Mouse (Mus musculus) macrophage (primary cell): ENCODE results near the gene Armc3. TPM values are rescaled to one million over a fixed set of nuclear protein-coding genes. Genes with fewer than 3 reads are reported as not detected.
A peak's percentile ranks its signal among the peaks of the same experiment; 100 is the strongest.
"Not testable (repeated sequence)": the region's sequence is repeated elsewhere in the genome, so short reads cannot be mapped to it uniquely, and the experiment has no call there.

Source experiments
- H3K27ac ChIP-seq: fragments of 350-480 bp; formaldehyde crosslinking; 2 replicates; pipeline ENCODE4 v1.9.0; 2021
- H3K36me3 ChIP-seq: fragments of 350-480 bp; formaldehyde crosslinking; 2 replicates; pipeline ENCODE4 v1.9.0; 2021; ENCODE audit errors: inconsistent target
- H3K4me3 ChIP-seq: fragments of 350-480 bp; formaldehyde crosslinking; 2 replicates; pipeline ENCODE4 v1.9.0; 2021; ENCODE audit errors: inconsistent target
- H3K79me2 ChIP-seq: fragments of 350-480 bp; formaldehyde crosslinking; 2 replicates; pipeline ENCODE4 v1.9.0; 2021; ENCODE audit errors: inconsistent target
- WGBS: methylation state at CpG from one replicate; pipeline ENCODE4 v1.1.7; 2026; ENCODE audit warnings: inconsistent platforms; ENCODE audit not compliant: missing documents; 5-methylcytosine and 5-hydroxymethylcytosine counted together
- polyA plus RNA-seq: library from polyadenylated mRNA; stranded (reverse); fragments of 250-400 nt; gene quantifications from 3 replicates; pipeline ENCODE4 v1.2.4, GENCODE M21; 2018; ENCODE audit warnings: inconsistent platforms

The Armc3 gene
- polyA plus RNA-seq, 1 experiment from 2014 or later = 0.13 TPM

- H3K27ac ChIP-seq = no peak overlapping the region
- 76% methylated on average over 3 of the region's 3 CpGs for WGBS
- H3K79me2 ChIP-seq = no peaks in the 10 kb centered on the region
- no peaks in the 10 kb centered on the region for H3K36me3 ChIP-seq
- H3K4me3 ChIP-seq = no peak overlapping the region
Observed at GRCm38 (mm10) chr2:19255037-19255436, 55.9 kb downstream of the Armc3 start.

DNA sequence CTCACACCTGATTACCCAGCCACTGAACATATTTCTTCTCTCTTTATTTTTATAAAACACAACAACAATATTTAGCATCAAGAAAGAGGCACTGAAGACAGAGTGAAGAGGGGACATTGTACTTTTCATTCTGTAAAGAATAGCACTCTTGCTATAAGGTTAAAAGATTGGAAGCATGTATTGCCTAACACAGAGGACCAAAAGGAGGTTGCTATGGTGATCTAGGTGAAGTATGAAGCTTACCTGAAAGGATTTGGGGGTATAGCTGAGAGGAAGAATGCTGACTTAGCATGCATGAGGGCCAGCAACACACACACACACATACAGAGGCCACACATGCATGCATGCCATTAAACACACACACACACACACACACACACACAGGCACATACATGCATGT, 58.2 kb downstream of the Armc3 start:
- Histone ChIP-seq H3K27ac (no peak overlapping the region), H3K79me2 (no peaks in the 10 kb centered on the region), H3K36me3 (no peaks in the 10 kb centered on the region), H3K4me3 (no peak overlapping the region)

DNA sequence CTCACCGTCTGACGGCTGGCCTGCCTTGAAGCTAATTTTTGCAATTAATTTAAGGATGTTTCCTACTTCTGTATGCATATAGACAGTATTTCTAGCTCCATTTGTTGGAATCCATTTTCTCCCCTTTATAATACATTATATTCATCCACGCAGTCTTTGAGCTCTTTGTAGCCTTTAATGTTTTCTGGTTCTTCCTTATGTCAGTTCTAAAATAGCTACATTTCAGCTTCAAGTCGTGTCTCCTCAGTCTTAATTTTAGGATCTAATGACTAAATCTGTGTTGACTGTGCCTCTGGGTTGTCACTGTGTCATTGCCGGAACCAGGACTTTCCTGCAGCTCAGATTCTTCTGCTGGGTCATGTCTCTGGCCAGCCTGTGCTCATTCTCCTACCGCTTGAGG, 61.3 kb downstream of the Armc3 start:
- WGBS = 84% methylated on average over 6 of the region's 6 CpGs
- Histone ChIP-seq H3K79me2 (no peaks in the 10 kb centered on the region), H3K36me3 (no peaks in the 10 kb centered on the region), H3K4me3 (no peak overlapping the region), H3K27ac (no peak overlapping the region)

GRCm38 (mm10) chr2:19263375-19263774, 64.3 kb downstream of the Armc3 start:
- no peak overlapping the region for H3K4me3 ChIP-seq
- H3K79me2 ChIP-seq = no peaks in the 10 kb centered on the region
- no peaks in the 10 kb centered on the region for H3K36me3 ChIP-seq
- H3K27ac ChIP-seq = no peak overlapping the region
- WGBS = 58% methylated on average over 5 of the region's 5 CpGs

DNA sequence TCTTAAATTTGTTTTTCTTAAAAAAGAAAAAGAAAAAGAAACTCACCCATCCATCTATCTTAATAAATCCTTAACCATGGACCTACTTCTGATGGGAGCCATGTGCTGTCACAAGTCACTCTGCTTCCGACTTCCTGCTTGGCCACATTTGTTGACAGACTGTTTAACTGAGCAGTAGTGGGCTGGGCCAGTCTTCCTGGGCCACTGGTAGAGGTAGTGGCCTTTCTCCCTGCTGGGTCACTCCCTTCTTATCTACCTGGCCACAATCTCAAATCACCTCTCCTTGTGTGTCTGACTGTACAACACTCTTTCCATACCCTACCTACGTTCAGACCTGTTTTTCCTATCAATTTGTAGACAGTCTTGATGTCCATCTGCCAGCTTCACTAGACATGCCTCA, 66.7 kb downstream of the Armc3 start:
- 88% methylated on average over 2 of the region's 2 CpGs for WGBS
- H3K4me3 ChIP-seq = no peak overlapping the region
- H3K36me3 ChIP-seq = no peaks in the 10 kb centered on the region
- H3K79me2 ChIP-seq = no peaks in the 10 kb centered on the region
- no peak overlapping the region for H3K27ac ChIP-seq

GRCm38 (mm10) chr2:19267396-19267795, 68.3 kb downstream of the Armc3 start:
- no peaks in the 10 kb centered on the region for H3K36me3 ChIP-seq
- H3K27ac ChIP-seq = no peak overlapping the region
- H3K79me2 ChIP-seq = no peaks in the 10 kb centered on the region
- WGBS = 71% methylated on average over 2 of the region's 2 CpGs
- no peak overlapping the region for H3K4me3 ChIP-seq

- no peaks in the 10 kb centered on the region for H3K79me2 ChIP-seq
- H3K36me3 ChIP-seq = no peaks in the 10 kb centered on the region
- no peak overlapping the region for H3K4me3 ChIP-seq
- WGBS = 68% methylated on average over 5 of the region's 5 CpGs
- no peak overlapping the region for H3K27ac ChIP-seq
Observed at GRCm38 (mm10) chr2:19269955-19270354, 70.9 kb downstream of the Armc3 start.

DNA sequence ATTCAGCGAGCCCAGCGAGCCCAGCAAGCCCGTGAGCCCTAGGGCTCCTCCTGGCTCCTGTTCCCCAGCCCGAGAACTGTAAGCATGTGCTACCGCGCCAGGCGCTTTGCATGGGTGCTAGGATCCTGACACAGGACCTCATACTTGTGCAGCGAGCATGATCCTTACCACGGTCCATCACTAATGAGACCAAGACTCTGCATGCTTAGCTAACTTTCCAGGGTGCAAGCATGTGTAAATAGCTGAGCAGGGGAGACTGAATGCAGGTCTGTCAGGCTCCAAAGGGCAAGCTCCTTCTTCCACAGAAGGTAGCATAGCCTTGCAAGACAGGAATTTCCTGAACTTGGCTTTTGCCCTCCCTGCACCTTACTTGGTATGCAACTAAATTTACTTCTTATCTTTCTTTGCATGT, 71.6 kb downstream of the Armc3 start:
- Histone ChIP-seq H3K79me2 (no peaks in the 10 kb centered on the region), H3K27ac (no peak overlapping the region), H3K4me3 (no peak overlapping the region), H3K36me3 (no peaks in the 10 kb centered on the region)
- 96% methylated on average over 9 of the region's 9 CpGs for WGBS

- H3K27ac ChIP-seq = no peak overlapping the region
- no peak overlapping the region for H3K4me3 ChIP-seq
- H3K79me2 ChIP-seq = no peaks in the 10 kb centered on the region
- 33% methylated on average over 2 of the region's 2 CpGs for WGBS
- no peaks in the 10 kb centered on the region for H3K36me3 ChIP-seq
Observed at GRCm38 (mm10) chr2:19274583-19274982, 75.5 kb downstream of the Armc3 start.

DNA sequence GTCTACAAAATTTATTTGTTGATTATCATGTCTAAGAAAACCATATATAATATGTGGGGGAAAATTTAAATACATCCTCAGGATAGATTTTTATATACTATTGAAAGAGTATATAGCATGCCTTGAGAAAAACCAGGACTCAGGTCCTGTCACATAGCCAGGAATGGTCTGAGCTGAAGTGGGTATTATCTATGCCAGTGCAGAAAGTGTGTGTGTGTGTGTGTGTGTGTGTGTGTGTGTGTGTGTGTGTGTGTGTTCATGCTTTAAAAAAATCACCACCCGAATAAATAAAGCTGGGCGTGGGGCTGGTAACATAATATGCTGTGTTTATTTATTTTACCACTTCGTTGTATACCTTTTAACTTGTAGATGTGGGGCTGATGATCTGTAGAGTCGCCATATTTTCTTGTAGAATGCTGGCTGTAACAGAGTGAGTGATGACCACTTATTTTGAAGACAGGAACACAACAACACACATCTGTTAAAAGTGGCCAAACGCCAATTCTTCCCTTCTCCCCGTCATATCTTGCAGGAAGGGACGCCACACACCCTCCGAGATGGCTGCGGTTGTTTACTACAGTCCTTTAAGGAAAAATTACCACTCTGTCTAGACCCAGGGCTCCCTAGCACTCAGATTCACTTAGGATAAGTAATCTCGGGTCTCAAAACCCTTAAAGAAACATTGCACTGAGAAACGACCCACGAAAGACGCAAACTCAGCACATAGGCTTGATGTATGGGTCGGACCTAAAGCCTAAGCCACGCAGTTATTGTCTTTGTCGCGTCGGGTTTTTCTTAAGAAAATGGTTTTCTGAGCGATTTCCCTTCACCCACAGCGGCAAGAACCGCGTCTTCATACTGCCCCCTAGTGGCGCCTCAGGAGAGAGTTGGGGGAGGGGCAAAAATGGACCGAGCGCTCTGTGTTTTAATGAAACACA, 76.8 kb downstream of the Armc3 start:
- Histone ChIP-seq H3K79me2 (no peaks in the 10 kb centered on the region), H3K4me3 (peak overlapping the region; percentile 26), H3K36me3 (no peaks in the 10 kb centered on the region), H3K27ac (peak overlapping the region; percentile 48)
- WGBS = 9% methylated on average over 25 of the region's 25 CpGs

GRCm38 (mm10) chr2:19280331-19280730, 81.2 kb downstream of the Armc3 start:
- no peaks in the 10 kb centered on the region for H3K79me2 ChIP-seq
- H3K27ac ChIP-seq = no peak overlapping the region
- H3K36me3 ChIP-seq = no peaks in the 10 kb centered on the region
- H3K4me3 ChIP-seq = no peak overlapping the region
- WGBS = 85% methylated on average over 11 of the region's 11 CpGs

- Histone ChIP-seq H3K79me2 (no peaks in the 10 kb centered on the region), H3K27ac (no peak overlapping the region), H3K4me3 (no peak overlapping the region), H3K36me3 (no peaks in the 10 kb centered on the region)
- 82% methylated on average over 3 of the region's 3 CpGs for WGBS
Observed at GRCm38 (mm10) chr2:19292366-19292765, 93.3 kb downstream of the Armc3 start.

DNA sequence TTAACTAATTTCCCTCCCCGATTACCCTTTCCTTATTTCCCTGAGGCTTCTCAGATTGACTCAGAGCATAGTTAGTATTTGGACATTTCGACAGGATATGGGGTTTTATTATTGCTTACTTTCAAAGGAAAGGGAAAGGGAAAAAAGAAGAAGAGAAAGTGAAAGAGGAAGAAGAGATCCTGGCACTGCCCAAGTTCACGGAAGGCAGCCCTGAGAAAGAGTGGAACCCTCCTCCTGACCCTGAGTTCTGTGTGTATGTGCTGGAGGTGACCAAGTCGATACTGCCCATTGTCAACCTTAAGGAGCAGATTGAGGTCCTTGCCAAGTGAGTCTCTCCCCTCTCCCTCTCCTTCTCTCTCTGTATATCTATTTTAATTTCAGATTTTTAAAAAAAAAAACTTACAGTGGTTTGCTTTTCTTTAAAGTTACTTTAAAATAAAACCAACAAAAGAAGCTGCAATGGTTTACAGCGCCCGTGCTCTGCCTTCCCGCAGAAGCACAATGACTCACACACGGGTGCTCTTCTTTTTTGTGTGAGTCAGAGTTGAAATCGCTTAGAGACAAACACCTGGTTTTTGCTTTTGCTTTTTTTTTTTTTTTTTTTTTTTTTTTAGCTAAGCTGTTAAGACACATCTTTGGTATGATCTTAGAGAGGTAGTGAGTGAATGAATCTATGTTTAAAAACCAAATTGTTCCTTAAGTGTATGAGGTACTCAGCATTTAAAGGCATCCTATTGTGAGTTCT, 101.4 kb downstream of the Armc3 start:
- 5% methylated on average over 9 of the region's 9 CpGs for WGBS
- H3K79me2 ChIP-seq = no peaks in the 10 kb centered on the region
- peak overlapping the region; percentile 42 for H3K4me3 ChIP-seq
- no peaks in the 10 kb centered on the region for H3K36me3 ChIP-seq
- peak overlapping the region; percentile 73 for H3K27ac ChIP-seq

DNA sequence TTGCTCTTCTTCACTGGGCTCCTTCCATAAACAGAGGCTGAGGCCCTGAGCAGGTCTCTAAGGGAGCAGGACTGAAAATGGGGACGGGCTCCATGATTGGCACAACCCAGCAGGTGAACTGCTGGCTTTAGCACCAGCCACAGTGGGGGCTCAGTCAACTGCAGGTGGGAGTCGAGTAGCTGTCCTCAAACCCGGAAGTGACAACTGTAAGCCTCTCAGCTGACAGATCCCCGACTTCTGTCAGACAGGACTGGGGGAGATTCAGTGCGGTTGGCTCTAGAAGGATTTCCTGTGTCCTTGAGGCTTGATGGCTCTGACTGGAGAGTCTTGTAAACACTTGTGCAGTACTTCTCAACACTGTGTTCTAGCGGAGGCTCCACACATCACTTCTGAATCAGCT, 102.1 kb downstream of the Armc3 start:
- Histone ChIP-seq H3K27ac (peak overlapping the region; percentile 73), H3K79me2 (no peaks in the 10 kb centered on the region), H3K4me3 (peak overlapping the region; percentile 42), H3K36me3 (no peaks in the 10 kb centered on the region)
- WGBS = 7% methylated on average over 6 of the region's 6 CpGs

DNA sequence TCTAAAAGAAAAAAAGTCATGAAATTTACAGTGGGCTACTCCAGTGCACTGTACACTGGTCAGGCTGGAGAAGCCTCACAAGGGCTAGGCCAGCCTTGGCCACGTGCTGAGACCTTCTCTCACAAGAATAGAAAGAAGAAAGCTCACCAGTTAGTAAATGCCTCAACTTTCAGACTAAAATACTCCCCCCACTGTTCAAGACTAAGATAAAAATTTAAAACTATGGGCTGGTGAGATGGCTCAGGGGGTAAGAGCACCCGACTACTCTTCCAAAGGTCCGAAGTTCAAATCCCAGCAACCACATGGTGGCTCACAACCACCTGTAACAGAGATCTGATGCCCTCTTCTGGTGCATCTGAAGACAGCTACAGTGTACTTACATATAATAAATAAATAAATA, 104.0 kb downstream of the Armc3 start:
- H3K27ac ChIP-seq, H3K36me3 ChIP-seq, H3K79me2 ChIP-seq, H3K4me3 ChIP-seq: not testable (repeated sequence)
- 98% methylated on average over 3 of the region's 3 CpGs for WGBS
